Mouse (Mus musculus) small intestine, adult 2 months (tissue): Measurements from ENCODE around the gene Pabpc4.

Experiments used
- CTCF ChIP-seq: fragments of 200-500 bp; IDR thresholded peaks from 2 replicates; pipeline ENCODE4 v1.5.1; 2012; ENCODE audit warnings: low read depth, mild to moderate bottlenecking, control low read depth, inconsistent platforms, low read length, moderate library complexity, mixed read lengths; ENCODE audit not compliant: insufficient replicate concordance, insufficient read length; ENCODE audit errors: extremely low read depth
- POLR2A ChIP-seq: fragments of 200-500 bp; IDR thresholded peaks from 2 replicates; pipeline ENCODE4 v1.6.1; 2012; ENCODE audit warnings: low read depth, mild to moderate bottlenecking, control low read depth, inconsistent platforms, low read length, moderate library complexity

GRCm38 (mm10) chr4:123306999-123307398, 44.8 kb downstream of the Pabpc4 start:
- TF ChIP-seq CTCF (no peak), POLR2A (no peak)
